Mouse (Mus musculus) MEL (cell line): Measurements from ENCODE around the gene Wdr59. TPM values are rescaled to one million over a fixed set of nuclear protein-coding genes. Genes with fewer than 3 reads are reported as not detected.

Source experiments
- DNase-seq: peaks from one replicate; pipeline ENCODE4 v3.0.0; 2011; ENCODE audit warnings: low read depth, low spot score
- H3K27ac ChIP-seq: 2 replicates; pipeline ENCODE4 v1.5.1; 2012; ENCODE audit warnings: low read depth, mild to moderate bottlenecking, control low read depth, low read length, moderate library complexity; ENCODE audit not compliant: control insufficient read depth
- H3K27me3 ChIP-seq, 2 experiments: fragments of 150-350 bp in 1 of 2; sonication (generic) in 1 of 2; 2 replicates each; pipeline ENCODE4 v1.6.1; 2012; ENCODE audit warnings: low read length in 2 of 2, mild to moderate bottlenecking in 2 of 2, improper control_type of control experiment in 1 of 2, moderate library complexity in 1 of 2; ENCODE audit not compliant: insufficient read depth in 2 of 2, control insufficient read depth in 1 of 2
- H3K36me3 ChIP-seq, 2 experiments: 2 replicates each; pipeline ENCODE4 v1.6.1; 2012 to 2014; ENCODE audit warnings: low read length in 2 of 2, improper control_type of control experiment in 1 of 2, inconsistent platforms in 1 of 2, mild to moderate bottlenecking in 1 of 2; ENCODE audit not compliant: insufficient read depth in 2 of 2, control insufficient read depth in 1 of 2
- H3K4me1 ChIP-seq, 2 experiments: fragments of 150-350 bp in 1 of 2; sonication (generic) in 1 of 2; 2 replicates each; pipeline ENCODE4 v1.6.1; 2012; ENCODE audit warnings: low read length in 2 of 2, improper control_type of control experiment in 1 of 2, mild to moderate bottlenecking in 1 of 2; ENCODE audit not compliant: insufficient read depth in 2 of 2, control insufficient read depth in 1 of 2
- H3K4me3 ChIP-seq, 2 experiments: fragments of 150-350 bp in 1 of 2; sonication (generic) in 1 of 2; 2 replicates each; pipeline ENCODE4 v1.5.1; 2012; ENCODE audit warnings: low read depth in 2 of 2, low read length in 2 of 2, mild to moderate bottlenecking in 2 of 2, moderate library complexity in 2 of 2, control low read depth in 1 of 2, improper control_type of control experiment in 1 of 2; ENCODE audit not compliant: control insufficient read depth in 1 of 2, insufficient read depth in 1 of 2
- H3K79me2 ChIP-seq: 2 replicates; pipeline ENCODE4 v1.6.1; 2012; ENCODE audit warnings: mild to moderate bottlenecking, low read length, moderate library complexity; ENCODE audit not compliant: control insufficient read depth, poor library complexity, insufficient read depth
- H3K9ac ChIP-seq: 2 replicates; pipeline ENCODE4 v1.6.1; 2012; ENCODE audit warnings: low read depth, mild to moderate bottlenecking, control low read depth, low read length, moderate library complexity; ENCODE audit not compliant: control insufficient read depth, poor library complexity, severe bottlenecking
- H3K9me3 ChIP-seq: fragments of 150-350 bp; sonication (generic); replicated peaks from 2 replicates; pipeline ENCODE4 v1.6.1; 2012; ENCODE audit warnings: mild to moderate bottlenecking, low read length, improper control_type of control experiment, moderate library complexity; ENCODE audit not compliant: insufficient read depth
- BHLHE40 ChIP-seq: IDR thresholded peaks from 2 replicates; pipeline ENCODE4 v1.6.1; 2012; ENCODE audit warnings: low read depth, mild to moderate bottlenecking, inconsistent platforms, low read length, improper control_type of control experiment, borderline replicate concordance
- CHD2 ChIP-seq: IDR thresholded peaks from 2 replicates; pipeline ENCODE4 v1.6.1; 2011; ENCODE audit warnings: low read length, improper control_type of control experiment
- EP300 ChIP-seq, 2 experiments: IDR thresholded peaks; 2 replicates each; pipeline ENCODE4 v1.6.1; 2011; ENCODE audit warnings: improper control_type of control experiment in 2 of 2, low read length in 2 of 2, low read depth in 1 of 2, mild to moderate bottlenecking in 1 of 2
- ETS1 ChIP-seq: IDR thresholded peaks from 2 replicates; pipeline ENCODE4 v1.6.1; 2012; ENCODE audit warnings: low read depth, mild to moderate bottlenecking, inconsistent platforms, low read length, improper control_type of control experiment, moderate library complexity
- GATA1 ChIP-seq: IDR thresholded peaks from 2 replicates; pipeline ENCODE4 v1.6.1; 2011; ENCODE audit warnings: low read depth, low read length, improper control_type of control experiment
- POLR2AphosphoS2 ChIP-seq: IDR thresholded peaks from 2 replicates; pipeline ENCODE4 v1.6.1; 2011; ENCODE audit warnings: low read length, improper control_type of control experiment
- RCOR1 ChIP-seq: IDR thresholded peaks from 2 replicates; pipeline ENCODE4 v1.6.1; 2012; ENCODE audit warnings: low read depth, mild to moderate bottlenecking, inconsistent platforms, low read length, improper control_type of control experiment
- USF1 ChIP-seq: IDR thresholded peaks from 2 replicates; pipeline ENCODE4 v1.6.1; 2014; ENCODE audit warnings: low read depth, mild to moderate bottlenecking, inconsistent platforms, low read length, improper control_type of control experiment, moderate library complexity
- USF2 ChIP-seq, 2 experiments: IDR thresholded peaks; 2 replicates each; pipeline ENCODE4 v1.6.1; 2011 to 2012; ENCODE audit warnings: improper control_type of control experiment in 2 of 2, low read length in 2 of 2, borderline replicate concordance in 1 of 2, inconsistent platforms in 1 of 2, low read depth in 1 of 2, mild to moderate bottlenecking in 1 of 2; ENCODE audit not compliant: insufficient read depth in 1 of 2
- ZC3H11A ChIP-seq: IDR thresholded peaks from 2 replicates; pipeline ENCODE4 v1.6.1; 2012; ENCODE audit warnings: low read depth, mild to moderate bottlenecking, inconsistent platforms, low read length, improper control_type of control experiment
- ZNF384 ChIP-seq: IDR thresholded peaks from 2 replicates; pipeline ENCODE4 v1.6.1; 2012; ENCODE audit warnings: low read depth, mild to moderate bottlenecking, inconsistent platforms, low read length, improper control_type of control experiment
- polyA plus RNA-seq, 2 experiments: library from polyadenylated mRNA; stranded (reverse) in 1 of 2; unstranded in 1 of 2; fragments of >175 nt in 1 of 2; fragments of >200 nt in 1 of 2; gene quantifications; 2 replicates each; pipeline versions ENCODE4 v1.2.1 to v1.2.4; 2012; ENCODE audit warnings: low replicate concordance in 2 of 2, low read depth in 1 of 2; ENCODE audit not compliant: insufficient read length in 2 of 2, insufficient read depth in 1 of 2, missing spikeins in 1 of 2
- total RNA-seq: library from RNA; depleted of rRNA; stranded (reverse); fragments of 300-350 nt; gene quantifications from 2 replicates; pipeline ENCODE4 v1.2.3, GENCODE M21; 2012

Gene Wdr59
- total and polyA plus RNA-seq, 3 experiments, result 6.5 to 16.6 TPM; not detected in 1

- Histone ChIP-seq H3K36me3 (peaks cover 0 to 57% of the 10 kb centered on the region in 2 experiments; a peak in 2 of 4 replicates), H3K9ac (no peak overlapping the region), H3K79me2 (peaks cover 6% of the 10 kb centered on the region), H3K27me3 (no peaks in the 10 kb centered on the region), H3K9me3 (no peaks in the 10 kb centered on the region), H3K4me1 (peaks cover 48 to 54% of the 10 kb centered on the region in 2 experiments), H3K27ac (no peak overlapping the region; the same call in none of the 2 replicates), H3K4me3 (no peak overlapping the region)
- DNase-seq, result no peak
- TF ChIP-seq BHLHE40, result no peak
- TF ChIP-seq ETS1, result peak; percentile 62; the same call in 1 of the 2 replicates
Observed at GRCm38 (mm10) chr8:111563687-111564086, 41.8 kb upstream of the Wdr59 start.

GRCm38 (mm10) chr8:111563075-111563474, 41.2 kb upstream of the Wdr59 start:
- Histone ChIP-seq H3K27me3 (no peaks in the 10 kb centered on the region), H3K79me2 (peaks cover 6% of the 10 kb centered on the region), H3K9me3 (no peaks in the 10 kb centered on the region), H3K4me1 (peaks cover 43 to 48% of the 10 kb centered on the region in 2 experiments), H3K27ac (peak overlapping the region; percentile 57), H3K36me3 (peaks cover 0 to 53% of the 10 kb centered on the region in 2 experiments; a peak in 2 of 4 replicates), H3K9ac (no peak overlapping the region), H3K4me3 (no peak overlapping the region)
- peak; percentile 65 for TF ChIP-seq GATA1
- peak; percentile 28 to 44; a peak in 1 of 4 replicates for TF ChIP-seq EP300 (IDR thresholded peaks at IDR 0.05; ENCODE audit: low read depth in 1 of 2, low read length in 2 of 2)
- no peak for TF ChIP-seq RCOR1
- no peak for TF ChIP-seq USF2 (IDR thresholded peaks at IDR 0.05; ENCODE audit: borderline replicate concordance in 1 of 2, insufficient read depth in 1 of 2, low read depth in 1 of 2, low read length in 2 of 2)
- peak; percentile 28; the same call in 1 of the 2 replicates for TF ChIP-seq ZNF384
- no peak for TF ChIP-seq ZC3H11A
- TF ChIP-seq USF1, result no peak
- TF ChIP-seq BHLHE40, result no peak
- TF ChIP-seq CHD2, result no peak
- TF ChIP-seq ETS1, result peak; percentile 57; the same call in 1 of the 2 replicates
- DNase-seq, result peak; percentile 51

- H3K4me3 ChIP-seq, result no peak overlapping the region
- no peak for TF ChIP-seq POLR2AphosphoS2
- TF ChIP-seq, all 39 proteins: peak for 0
- H3K79me2 ChIP-seq, result peaks cover 6% of the 10 kb centered on the region
Observed at GRCm38 (mm10) chr8:111562274-111562803, 40.4 kb upstream of the Wdr59 start.

More at GRCm38 (mm10) chr8:111562274-111562803, 40.4 kb upstream of the Wdr59 start:
- Histone ChIP-seq H3K27me3 (no peaks in the 10 kb centered on the region), H3K4me1 (peaks cover 38 to 44% of the 10 kb centered on the region in 2 experiments), H3K27ac (no peak overlapping the region), H3K9ac (no peak overlapping the region), H3K36me3 (peaks cover 0 to 47% of the 10 kb centered on the region in 2 experiments; a peak in 2 of 4 replicates), H3K9me3 (no peaks in the 10 kb centered on the region)
- DNase-seq, result no peak
